Mouse (Mus musculus) midbrain, embryonic 12.5 days (tissue): Measurements from ENCODE around the gene Gm9495. TPM values are rescaled to one million over a fixed set of nuclear protein-coding genes. Genes with fewer than 3 reads are reported as not detected.

Experiments used
- polyA plus RNA-seq: library from polyadenylated mRNA; unstranded; fragments of >200 nt; fragmentation: Nextera tagmentation; extraction: Ambion mirVana; gene quantifications from 2 replicates; pipeline ENCODE4 v1.2.1, GENCODE M21; 2016

The Gm9495 gene
- polyA plus RNA-seq, 1 experiment from 2014 or later: not detected

Other genes starting within 250 kb of the Gm9495 start
- 14.6 and 17.7 TPM in 2 replicates for gene Zfp930, start 244.5 kb downstream of the Gm9495 start, polyA plus RNA-seq
- 10.8 and 12.4 TPM in 2 replicates for gene D130040H23Rik, start 182.5 kb downstream of the Gm9495 start, polyA plus RNA-seq
- gene Gm7697, start 69.4 kb upstream of the Gm9495 start, polyA plus RNA-seq: not detected in 2 replicates
- 42.0 and 42.4 TPM in 2 replicates for gene Zfp868, start 172.0 kb upstream of the Gm9495 start, polyA plus RNA-seq
- 2.6 and 3.5 TPM in 2 replicates for gene Zfp964, start 200.9 kb upstream of the Gm9495 start, polyA plus RNA-seq